ENCODE assay signal across 8 mouse cellular contexts in the genomic region with DNA sequence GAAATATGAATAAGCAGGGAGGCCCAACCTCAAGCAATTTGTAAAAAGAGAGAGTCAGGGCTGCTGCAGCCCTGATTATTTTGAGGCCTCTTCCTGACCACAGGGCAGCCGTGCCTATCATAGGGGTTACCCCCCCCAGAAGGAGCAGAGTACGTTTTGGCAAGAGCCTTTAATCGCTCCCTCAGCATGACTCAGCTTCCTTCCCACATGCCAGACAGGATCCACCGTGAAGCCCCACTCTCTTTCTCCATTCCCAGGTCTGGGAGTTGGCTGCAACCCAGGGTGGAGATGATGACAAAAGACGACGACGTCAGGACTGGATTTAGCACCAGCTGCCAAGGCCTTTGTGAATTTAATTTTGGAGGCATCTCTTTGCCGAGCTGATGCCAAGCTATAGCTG.
DNase-seq lines count a peak whose midpoint lies in the region; ATAC-seq and TF ChIP-seq lines count a peak whose summit lies in the region.
"Had no signal": no experiment of that assay in that cellular context is flagged by ENCODE, and none has a peak within 500 bp of the region (broad histone marks: within the 10 kb centered on the region; RNA-seq: fewer than 3 reads in every experiment).

No protein-coding gene starts in this region.

- no peak overlapping the region for H3K4me3 ChIP-seq in lung, embryonic 14.5 days (ENCODE audit: low read depth, low read length)
- H3K4me3 ChIP-seq: lung, embryonic 15.5 days had no signal

- no peaks in the 10 kb centered on the region for H3K9me3 ChIP-seq in lung, embryonic 14.5 days (ENCODE audit: low read depth, low read length)
- H3K9me3 ChIP-seq: lung, embryonic 15.5 days had no signal

- peak; percentile 39; the same call in 1 of the 2 replicates for ATAC-seq in lung, embryonic 14.5 days (ENCODE audit: insufficient read depth)

- peak; percentile 39 for DNase-seq in lung, embryonic 14.5 days
- no peak for DNase-seq in lung, postnatal 25 days (ENCODE audit: low spot score)
- peak; percentile 51 for DNase-seq in adrenal gland, adult 8-10 months
- peak; percentile 45 for DNase-seq in frontal cortex, postnatal 10 days (ENCODE audit: low spot score in 2 of 2)
- peak; percentile 28 to 34 for DNase-seq in layer of hippocampus, postnatal 14 days (ENCODE audit: low spot score in 2 of 2)
- DNase-seq in right cerebral cortex, postnatal 4 days, result peak; percentile 44
- DNase-seq in embryo, embryonic 9.5 days (ENCODE audit: extremely low spot score), result no peak

- H3K4me1 ChIP-seq in lung, embryonic 14.5 days (ENCODE audit: insufficient read depth), result no peaks in the 10 kb centered on the region

- H3K36me3 ChIP-seq in lung, embryonic 14.5 days (ENCODE audit: insufficient read depth), result no peaks in the 10 kb centered on the region
- H3K36me3 ChIP-seq: lung, embryonic 15.5 days had no signal

- no peak for TF ChIP-seq CTCF in lung, embryonic 14.5 days (IDR thresholded peaks at IDR 0.05; ENCODE audit: low read depth)

- H3K27ac ChIP-seq in lung, embryonic 14.5 days (ENCODE audit: low read depth), result no peak overlapping the region
- H3K27ac ChIP-seq: lung, embryonic 15.5 days had no signal

- WGBS in lung, embryonic 14.5 days, result 27% methylated on average over 8 of the region's 8 CpGs

- no peak overlapping the region for H3K9ac ChIP-seq in lung, embryonic 14.5 days
- H3K9ac ChIP-seq: lung, embryonic 15.5 days had no signal

- no peaks in the 10 kb centered on the region for H3K27me3 ChIP-seq in lung, embryonic 14.5 days (ENCODE audit: insufficient read depth, low read length)
- H3K27me3 ChIP-seq: lung, embryonic 15.5 days had no signal

- H3K4me2 ChIP-seq in lung, embryonic 14.5 days, result no peak overlapping the region
- H3K4me2 ChIP-seq: lung, embryonic 15.5 days had no signal

Comparison
In these comparisons a context has a peak if more than half of its experiments do, and no peak if none do; other contexts are left out.
1. DNase-seq: peak in lung, embryonic 14.5 days (single experiment), adrenal gland, adult 8-10 months (single experiment), frontal cortex, postnatal 10 days (2 of 2), layer of hippocampus, postnatal 14 days (2 of 2) and right cerebral cortex, postnatal 4 days (single experiment); none in lung, postnatal 25 days (single experiment) and embryo, embryonic 9.5 days (single experiment).